Mouse (Mus musculus) neural tube, embryonic 11.5 days (tissue): ENCODE data around the gene Ms4a14. TPM values are rescaled to one million over a fixed set of nuclear protein-coding genes. Genes with fewer than 3 reads are reported as not detected.

Experiments
- polyA plus RNA-seq: library from polyadenylated mRNA; unstranded; fragments of >200 nt; fragmentation: Nextera tagmentation; extraction: Ambion mirVana; gene quantifications from 2 replicates; pipeline ENCODE4 v1.2.1, GENCODE M21; 2014

Gene Ms4a14
- polyA plus RNA-seq, 1 experiment from 2014 or later, result not detected

Other genes starting within 250 kb of the Ms4a14 start
- not detected in 2 replicates for gene Ms4a8a, start 233.4 kb downstream of the Ms4a14 start, polyA plus RNA-seq
- not detected in 2 replicates for gene 1700017D01Rik, start 183.6 kb downstream of the Ms4a14 start, polyA plus RNA-seq
- gene 1700025F22Rik, start 149.1 kb downstream of the Ms4a14 start, polyA plus RNA-seq, result not detected in 2 replicates
- gene Ms4a13, start 117.7 kb downstream of the Ms4a14 start, polyA plus RNA-seq, result not detected in 2 replicates
- gene Ms4a12, start 82.0 kb downstream of the Ms4a14 start, polyA plus RNA-seq, result not detected in 2 replicates
- not detected in 2 replicates for gene Ms4a1, start 48.2 kb downstream of the Ms4a14 start, polyA plus RNA-seq
- not detected in 2 replicates for gene Ms4a5, start 30.6 kb downstream of the Ms4a14 start, polyA plus RNA-seq
- 0.45 and 1.3 TPM in 2 replicates for gene Ms4a7, start 21.7 kb upstream of the Ms4a14 start, polyA plus RNA-seq
- 1.1 and 1.8 TPM in 2 replicates for gene Ms4a4a, start 61.1 kb upstream of the Ms4a14 start, polyA plus RNA-seq
- gene Ms4a4c, start 90.3 kb upstream of the Ms4a14 start, polyA plus RNA-seq, result 0.17 TPM in 1 of 2 replicates, not detected in the other
- gene Ms4a4b, start 129.1 kb upstream of the Ms4a14 start, polyA plus RNA-seq, result not detected in 2 replicates
- gene Ms4a6c, start 154.9 kb upstream of the Ms4a14 start, polyA plus RNA-seq, result 1.1 and 2.0 TPM in 2 replicates
- gene Gm8369, start 171.5 kb upstream of the Ms4a14 start, polyA plus RNA-seq, result not detected in 2 replicates
- gene Ms4a6b, start 202.1 kb upstream of the Ms4a14 start, polyA plus RNA-seq, result 1.9 and 3.0 TPM in 2 replicates
- gene Ms4a4d, start 222.3 kb upstream of the Ms4a14 start, polyA plus RNA-seq, result 0.49 and 0.53 TPM in 2 replicates